19 mouse cellular contexts compared by ENCODE assay signal in the genomic region with DNA sequence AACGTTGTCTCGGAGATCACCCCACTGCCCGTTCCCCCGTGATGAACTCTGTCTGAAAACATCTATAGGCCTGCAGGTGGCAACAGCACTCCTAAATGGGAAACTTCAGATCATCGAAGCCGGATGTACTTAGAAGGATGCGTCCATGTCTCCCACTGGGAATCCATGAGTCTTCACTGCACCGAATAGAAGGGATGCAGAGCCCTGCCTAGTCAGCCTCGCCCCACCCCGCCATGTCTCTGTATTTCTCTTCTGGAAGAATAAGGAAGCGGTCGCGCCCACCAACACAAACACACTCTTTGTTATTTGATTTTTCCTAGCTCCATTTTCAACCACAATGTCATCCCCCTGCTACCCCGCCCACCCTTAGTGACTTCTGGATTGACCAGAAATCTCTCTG.
"Had no signal": no experiment of that assay in that cellular context is flagged by ENCODE, and none has a peak within 500 bp of the region (broad histone marks: within the 10 kb centered on the region; RNA-seq: fewer than 3 reads in every experiment).

No protein-coding gene starts in this region.

- H3K9ac ChIP-seq: limb, embryonic 13.5 days; liver, embryonic 14.5 days; liver, postnatal 0 days; lung, embryonic 14.5 days; midbrain, embryonic 12.5 days had no signal

- ATAC-seq: liver, postnatal 0 days; lung, postnatal 0 days; midbrain, embryonic 16.5 days had no signal

- H3K4me2 ChIP-seq: limb, embryonic 13.5 days; lung, embryonic 14.5 days; midbrain, embryonic 12.5 days had no signal

- H3K9me3 ChIP-seq: limb, embryonic 10.5 days; limb, embryonic 13.5 days; midbrain, embryonic 12.5 days had no signal

- H3K36me3 ChIP-seq: limb, embryonic 10.5 days; limb, embryonic 13.5 days; midbrain, embryonic 12.5 days had no signal

- H3K4me3 ChIP-seq: limb, embryonic 10.5 days; limb, embryonic 13.5 days; midbrain, embryonic 12.5 days had no signal

- H3K27me3 ChIP-seq: limb, embryonic 13.5 days; midbrain, embryonic 12.5 days had no signal

- DNase-seq: kidney, postnatal 25 days; liver; liver, postnatal 0 days; lung, embryonic 14.5 days; right cerebral cortex, adult 18-20 months; right cerebral cortex, postnatal 14 days; right cerebral cortex, postnatal 4 days; thymus, adult 2 months; thymus, postnatal 14 days; thymus, postnatal 4 days had no signal

- H3K27ac ChIP-seq: kidney, postnatal 0 days; limb, embryonic 10.5 days; limb, embryonic 13.5 days; liver, embryonic 14.5 days; macrophage; midbrain, embryonic 12.5 days; stomach, postnatal 0 days had no signal
